Mouse (Mus musculus): ENCODE data around the gene Haus5. TPM values are rescaled to one million over a fixed set of nuclear protein-coding genes. Genes with fewer than 3 reads are reported as not detected.

Haus5 gene
- polyA plus RNA-seq, 1 experiment from 2014 or later, result 10.8 TPM

DNA sequence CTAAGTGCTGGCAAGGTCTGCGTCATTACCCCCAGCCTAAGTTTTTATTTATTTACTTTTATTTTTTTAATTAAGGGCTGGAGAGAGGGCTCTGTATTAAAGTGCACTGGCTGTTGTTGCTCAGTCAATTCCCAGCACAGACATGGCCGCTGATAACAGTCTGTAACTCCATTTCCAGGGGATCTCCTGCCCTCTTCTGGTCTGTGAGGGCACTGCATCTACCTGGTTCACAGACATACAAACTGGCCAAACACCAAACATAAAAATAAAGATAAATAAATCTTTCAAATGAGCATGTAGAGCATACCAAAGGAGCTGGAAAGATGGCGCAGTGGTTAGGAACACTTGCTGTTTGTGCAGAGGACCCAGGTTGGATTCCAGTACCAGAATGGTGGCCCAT, 45.6 kb downstream of the Haus5 start:
- Histone ChIP-seq H3K4me3 (ENCODE audit: low read depth, low read length) (no peak overlapping the region), H3K4me2 (replicated peaks; ENCODE audit: low read depth) (no peak overlapping the region), H3K9ac (ENCODE audit: low read length) (no peak overlapping the region), H3K27me3 (ENCODE audit: control insufficient read depth, insufficient read depth, low read length) (no peaks in the 10 kb centered on the region), H3K4me1 (replicated peaks; ENCODE audit: control insufficient read depth, insufficient read depth) (no peaks in the 10 kb centered on the region), H3K9me3 (ENCODE audit: control insufficient read depth, low read length) (no peaks in the 10 kb centered on the region), H3K36me3 (ENCODE audit: control insufficient read depth, insufficient read depth, low read length) (peaks cover 4% of the 10 kb centered on the region), H3K27ac (replicated peaks) (no peak overlapping the region)
- 85% methylated on average over 3 of the region's 3 CpGs for WGBS
- TF ChIP-seq CTCF (IDR thresholded peaks at IDR 0.05; ENCODE audit: low read depth) (peak; percentile 67), EP300 (optimal IDR thresholded peaks at IDR 0.05) (no peak)
- ATAC-seq (ENCODE audit: low FRiP score, low TSS enrichment), result no peak
- DNase-seq (ENCODE audit: low spot score), result no peak

DNA sequence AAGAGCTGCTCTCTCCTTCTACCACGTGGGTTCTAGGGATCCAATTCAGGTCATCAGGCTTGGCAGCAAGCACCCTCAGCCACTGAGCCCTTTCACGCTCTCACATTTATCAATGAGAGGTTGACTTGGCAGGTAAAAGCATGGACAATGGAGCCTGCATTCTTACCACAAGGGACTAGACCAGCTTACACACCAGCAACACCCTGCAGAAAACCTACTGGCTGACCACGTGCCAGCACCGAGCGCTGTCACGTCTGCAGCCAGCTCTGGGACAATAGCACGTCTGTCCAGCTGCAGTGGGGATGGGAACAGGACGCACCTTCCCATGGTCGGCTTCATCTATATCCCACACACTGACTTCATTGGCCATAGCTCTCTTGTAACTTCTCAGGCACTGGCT, 46.1 kb downstream of the Haus5 start:
- H3K4me2 ChIP-seq (replicated peaks; ENCODE audit: low read depth), result no peak overlapping the region
- H3K9ac ChIP-seq (ENCODE audit: low read length), result no peak overlapping the region
- no peak overlapping the region for H3K27ac ChIP-seq (replicated peaks)
- H3K27me3 ChIP-seq (ENCODE audit: control insufficient read depth, insufficient read depth, low read length), result no peaks in the 10 kb centered on the region
- WGBS, result 96% methylated on average over 9 of the region's 9 CpGs
- TF ChIP-seq CTCF (IDR thresholded peaks at IDR 0.05; ENCODE audit: low read depth), result no peak
- TF ChIP-seq EP300 (optimal IDR thresholded peaks at IDR 0.05), result no peak
- H3K36me3 ChIP-seq (ENCODE audit: control insufficient read depth, insufficient read depth, low read length), result peaks cover 4% of the 10 kb centered on the region
- no peaks in the 10 kb centered on the region for H3K4me1 ChIP-seq (replicated peaks; ENCODE audit: control insufficient read depth, insufficient read depth)
- no peaks in the 10 kb centered on the region for H3K9me3 ChIP-seq (ENCODE audit: control insufficient read depth, low read length)
- DNase-seq (ENCODE audit: low spot score) (no peak), ATAC-seq (ENCODE audit: low FRiP score, low TSS enrichment) (no peak)
- H3K4me3 ChIP-seq (ENCODE audit: low read depth, low read length), result no peak overlapping the region

DNA sequence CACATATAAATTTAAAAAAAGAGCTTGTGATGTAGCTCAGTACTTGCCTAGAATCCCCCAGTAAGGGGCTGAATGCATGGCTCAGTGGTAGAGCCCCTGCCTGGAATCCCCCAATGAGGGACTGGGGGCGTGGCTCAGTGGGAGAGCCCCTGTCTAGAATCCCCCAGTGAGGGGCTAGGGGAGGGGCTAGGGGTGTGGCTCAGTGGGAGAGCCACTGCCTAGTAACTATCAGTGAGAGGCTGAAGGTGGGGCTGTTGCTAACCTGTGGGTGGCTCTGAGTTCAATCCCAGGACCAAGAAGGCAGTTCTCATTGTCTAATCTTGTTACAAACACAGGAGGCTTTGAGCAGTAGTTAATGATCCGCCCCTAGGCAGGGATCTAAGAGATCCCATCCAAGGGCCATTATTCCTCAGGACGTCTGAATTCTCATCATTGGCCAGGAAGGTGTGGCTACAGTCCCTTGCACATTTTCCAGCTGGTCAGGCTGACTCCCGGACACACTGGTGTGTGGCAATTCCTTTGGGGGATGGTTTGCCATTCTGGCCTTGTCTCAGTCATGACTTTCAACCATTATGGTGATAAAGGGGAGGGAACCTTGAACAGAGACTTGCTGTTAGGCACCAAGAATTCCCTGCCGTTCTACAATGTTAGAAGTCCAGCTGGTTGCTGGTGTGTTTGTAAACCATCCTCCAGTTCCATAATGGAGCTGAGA, 49.6 kb downstream of the Haus5 start:
- DNase-seq (ENCODE audit: low spot score) (no peak), ATAC-seq (ENCODE audit: low FRiP score, low TSS enrichment) (no peak)
- no peaks in the 10 kb centered on the region for H3K9me3 ChIP-seq (ENCODE audit: control insufficient read depth, low read length)
- H3K36me3 ChIP-seq (ENCODE audit: control insufficient read depth, insufficient read depth, low read length), result peaks cover 4% of the 10 kb centered on the region
- H3K27me3 ChIP-seq (ENCODE audit: control insufficient read depth, insufficient read depth, low read length), result no peaks in the 10 kb centered on the region
- no peak overlapping the region for H3K27ac ChIP-seq (replicated peaks)
- TF ChIP-seq EP300 (optimal IDR thresholded peaks at IDR 0.05) (no peak), CTCF (IDR thresholded peaks at IDR 0.05; ENCODE audit: low read depth) (no peak)
- no peak overlapping the region for H3K4me3 ChIP-seq (ENCODE audit: low read depth, low read length)
- no peaks in the 10 kb centered on the region for H3K4me1 ChIP-seq (replicated peaks; ENCODE audit: control insufficient read depth, insufficient read depth)
- WGBS, result 47% methylated on average over 5 of the region's 5 CpGs
- H3K4me2 ChIP-seq (replicated peaks; ENCODE audit: low read depth), result no peak overlapping the region
- no peak overlapping the region for H3K9ac ChIP-seq (ENCODE audit: low read length)

DNA sequence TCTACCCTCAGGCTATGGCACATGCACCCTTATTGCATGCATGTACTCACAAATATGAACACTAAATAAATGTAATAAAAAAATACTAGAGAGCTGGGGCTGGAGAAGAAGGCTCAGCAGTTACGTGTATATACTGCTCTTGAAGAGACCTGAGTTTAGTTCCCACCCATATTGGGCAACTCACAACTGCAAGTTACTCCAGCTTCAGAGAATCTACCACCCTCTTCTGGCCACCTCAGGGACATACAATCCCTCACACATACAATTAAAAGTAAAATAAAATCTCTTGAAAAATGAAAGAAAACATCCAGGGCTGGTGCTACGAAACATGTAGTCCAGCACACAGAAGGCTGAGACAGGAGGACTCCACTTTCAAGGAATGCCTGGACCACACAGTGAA, 50.3 kb downstream of the Haus5 start:
- H3K4me1 ChIP-seq (replicated peaks; ENCODE audit: control insufficient read depth, insufficient read depth), result no peaks in the 10 kb centered on the region
- no peak overlapping the region for H3K27ac ChIP-seq (replicated peaks)
- DNase-seq (ENCODE audit: low spot score) (no peak), ATAC-seq (ENCODE audit: low FRiP score, low TSS enrichment) (no peak)
- no peaks in the 10 kb centered on the region for H3K27me3 ChIP-seq (ENCODE audit: control insufficient read depth, insufficient read depth, low read length)
- H3K36me3 ChIP-seq (ENCODE audit: control insufficient read depth, insufficient read depth, low read length), result peaks cover 4% of the 10 kb centered on the region
- WGBS, result 59% methylated on average over 2 of the region's 2 CpGs
- H3K9ac ChIP-seq (ENCODE audit: low read length), result no peak overlapping the region
- TF ChIP-seq CTCF (IDR thresholded peaks at IDR 0.05; ENCODE audit: low read depth) (peak; percentile 65), EP300 (optimal IDR thresholded peaks at IDR 0.05) (no peak)
- no peak overlapping the region for H3K4me3 ChIP-seq (ENCODE audit: low read depth, low read length)
- no peak overlapping the region for H3K4me2 ChIP-seq (replicated peaks; ENCODE audit: low read depth)
- no peaks in the 10 kb centered on the region for H3K9me3 ChIP-seq (ENCODE audit: control insufficient read depth, low read length)

DNA sequence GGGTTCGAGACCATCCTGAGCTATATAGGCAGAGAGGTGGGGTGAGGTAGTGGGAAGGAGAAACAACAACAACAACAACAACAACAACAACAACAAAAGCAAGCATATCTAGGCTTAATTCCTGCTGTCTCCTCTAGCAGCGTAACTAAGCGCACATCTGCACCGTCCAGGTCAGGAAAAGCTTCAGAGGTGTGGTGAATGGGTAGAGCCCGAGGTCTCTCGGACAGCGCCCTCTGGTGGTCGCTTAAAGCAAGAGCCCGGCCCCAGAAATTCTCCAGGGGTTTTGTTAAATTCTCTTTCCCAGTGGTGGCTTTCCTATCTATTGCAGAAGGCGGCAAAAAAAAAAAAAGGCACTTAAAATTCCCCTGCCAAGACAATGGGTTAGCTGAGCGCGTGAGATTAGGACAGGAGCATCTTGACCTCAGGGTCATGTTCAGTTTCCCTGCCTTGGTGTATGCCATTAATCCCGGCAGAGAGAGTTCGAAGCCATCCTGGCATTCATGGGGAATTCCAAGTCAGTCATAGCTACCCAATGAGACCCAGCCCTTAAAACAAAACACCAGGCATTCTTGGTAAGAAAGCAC, 51.2 kb downstream of the Haus5 start:
- H3K27ac ChIP-seq (replicated peaks), result no peak overlapping the region
- TF ChIP-seq CTCF (IDR thresholded peaks at IDR 0.05; ENCODE audit: low read depth), result peak; percentile 78
- no peak for TF ChIP-seq EP300 (optimal IDR thresholded peaks at IDR 0.05)
- WGBS, result 18% methylated on average over 14 of the region's 14 CpGs

More for the DNA sequence above, 51.2 kb downstream of the Haus5 start:
- peak; percentile 52 for ATAC-seq (ENCODE audit: low FRiP score, low TSS enrichment)
- Histone ChIP-seq H3K9me3 (ENCODE audit: control insufficient read depth, low read length) (no peaks in the 10 kb centered on the region), H3K9ac (ENCODE audit: low read length) (no peak overlapping the region), H3K4me1 (replicated peaks; ENCODE audit: control insufficient read depth, insufficient read depth) (no peaks in the 10 kb centered on the region), H3K4me2 (replicated peaks; ENCODE audit: low read depth) (no peak overlapping the region), H3K27me3 (ENCODE audit: control insufficient read depth, insufficient read depth, low read length) (no peaks in the 10 kb centered on the region), H3K36me3 (ENCODE audit: control insufficient read depth, insufficient read depth, low read length) (peaks cover 4% of the 10 kb centered on the region), H3K4me3 (ENCODE audit: low read depth, low read length) (no peak overlapping the region)
- DNase-seq (ENCODE audit: low spot score), result peak; percentile 73

All from stomach, postnatal 0 days (tissue).